Mouse (Mus musculus): Measurements from ENCODE around the gene Hspbp1. TPM values are rescaled to one million over a fixed set of nuclear protein-coding genes. Genes with fewer than 3 reads are reported as not detected.

Hspbp1 gene
- polyA plus RNA-seq, 1 experiment from 2014 or later: 141 TPM

DNA sequence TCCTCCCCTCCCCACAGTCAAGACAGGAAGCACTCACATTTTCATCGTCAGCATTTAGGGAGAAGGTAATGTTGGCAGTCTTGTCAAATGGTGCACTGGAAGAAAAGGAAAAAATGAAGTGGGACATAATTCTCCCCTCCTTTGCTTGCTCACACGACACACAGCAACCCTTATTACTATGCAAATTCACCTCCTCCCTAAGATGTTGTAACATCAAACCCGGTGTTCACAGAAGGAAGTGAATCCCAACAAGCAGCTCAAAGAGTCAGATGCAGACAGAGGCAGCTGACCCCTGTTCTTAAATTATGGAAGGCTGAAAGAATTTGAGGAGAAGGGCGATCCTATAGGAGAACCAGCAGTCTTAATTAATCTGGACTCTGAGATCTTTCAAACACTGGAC lies 48.7 kb downstream of the Hspbp1 start:
- H3K27me3 ChIP-seq (replicated peaks; ENCODE audit: control insufficient read depth, insufficient read depth, low read length): no peaks in the 10 kb centered on the region

DNA sequence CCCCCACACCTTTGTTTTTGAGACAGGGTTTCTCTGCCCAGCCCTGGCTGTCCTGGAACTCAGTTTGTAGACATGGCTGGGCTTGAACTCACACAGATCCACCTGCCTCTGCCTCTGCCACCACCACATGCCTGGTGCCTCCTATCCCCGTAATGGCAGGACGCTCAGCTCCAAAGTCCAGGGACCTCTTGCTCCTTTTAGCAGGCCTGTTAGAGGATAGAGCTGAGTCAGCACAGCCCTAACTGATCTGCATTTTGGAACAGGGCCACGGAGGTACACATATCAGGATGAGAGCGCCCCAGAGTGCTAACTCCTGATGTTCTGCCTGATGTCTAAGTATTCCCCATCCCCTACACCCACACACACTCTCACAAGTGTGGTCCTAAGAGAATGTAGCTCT lies 53.8 kb downstream of the Hspbp1 start, which contains the start of gene Tmem86b:
TSS of gene Tmem86b (minus strand) at position 392 of the 400 bp plus-strand sequence.
- Histone ChIP-seq H3K36me3 (ENCODE audit: control insufficient read depth, insufficient read depth, low read length) (peaks cover 74% of the 10 kb centered on the region), H3K4me2 (ENCODE audit: low read length) (no peak within 1 kb of the TSS), H3K27me3 (replicated peaks; ENCODE audit: control insufficient read depth, insufficient read depth, low read length) (no peaks in the 10 kb centered on the region), H3K4me1 (ENCODE audit: control insufficient read depth, insufficient read depth, low read length) (no peaks in the 10 kb centered on the region), H3K9me3 (replicated peaks; ENCODE audit: control insufficient read depth, low read length) (no peaks in the 10 kb centered on the region), H3K4me3 (ENCODE audit: low read depth, low read length) (no peak within 1 kb of the TSS), H3K9ac (ENCODE audit: low read length) (no peak within 1 kb of the TSS), H3K27ac (ENCODE audit: low read depth, low read length) (no peak within 1 kb of the TSS)
- WGBS: 94% methylated on average over 4 of the region's 4 CpGs
- no peak for ATAC-seq
- DNase-seq (ENCODE audit: low spot score): no peak

More for the DNA sequence above, 48.7 kb downstream of the Hspbp1 start:
- ATAC-seq (no peak), DNase-seq (ENCODE audit: low spot score) (no peak)
- WGBS: 83% methylated on average over 4 of the region's 4 CpGs
- no peak overlapping the region for H3K9ac ChIP-seq (ENCODE audit: low read length)
- H3K36me3 ChIP-seq (ENCODE audit: control insufficient read depth, insufficient read depth, low read length): peaks cover 84% of the 10 kb centered on the region
- H3K4me1 ChIP-seq (ENCODE audit: control insufficient read depth, insufficient read depth, low read length): no peaks in the 10 kb centered on the region
- no peaks in the 10 kb centered on the region for H3K9me3 ChIP-seq (replicated peaks; ENCODE audit: control insufficient read depth, low read length)
- H3K4me2 ChIP-seq (ENCODE audit: low read length): no peak overlapping the region
- no peak overlapping the region for H3K27ac ChIP-seq (ENCODE audit: low read depth, low read length)
- H3K4me3 ChIP-seq (ENCODE audit: low read depth, low read length): no peak overlapping the region

DNA sequence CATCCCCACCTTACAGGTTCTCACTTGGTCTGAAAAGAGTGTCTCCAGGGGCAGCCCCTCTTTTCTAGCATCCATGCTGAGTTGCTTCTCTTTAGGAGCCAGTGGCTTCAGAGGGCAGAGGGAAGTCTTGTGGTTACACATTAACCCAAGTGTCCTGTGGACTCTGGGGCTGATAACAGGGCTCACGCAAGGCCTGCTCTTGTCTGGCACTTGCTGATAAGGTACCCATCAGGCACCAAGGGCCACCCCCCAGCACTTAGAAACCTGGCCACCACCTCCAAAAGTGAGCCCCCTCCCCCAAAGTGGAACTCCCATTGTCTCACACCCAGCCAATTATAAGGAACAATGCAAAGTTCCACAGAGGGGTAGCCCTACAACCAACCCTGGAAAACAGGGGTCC lies 54.7 kb downstream of the Hspbp1 start:
- Histone ChIP-seq H3K4me2 (ENCODE audit: low read length) (no peak overlapping the region), H3K27ac (ENCODE audit: low read depth, low read length) (no peak overlapping the region), H3K27me3 (replicated peaks; ENCODE audit: control insufficient read depth, insufficient read depth, low read length) (no peaks in the 10 kb centered on the region), H3K9me3 (replicated peaks; ENCODE audit: control insufficient read depth, low read length) (no peaks in the 10 kb centered on the region), H3K4me3 (ENCODE audit: low read depth, low read length) (no peak overlapping the region), H3K36me3 (ENCODE audit: control insufficient read depth, insufficient read depth, low read length) (peaks cover 67% of the 10 kb centered on the region), H3K4me1 (ENCODE audit: control insufficient read depth, insufficient read depth, low read length) (no peaks in the 10 kb centered on the region), H3K9ac (ENCODE audit: low read length) (no peak overlapping the region)
- DNase-seq (ENCODE audit: low spot score): no peak
- WGBS: 94% methylated on average over 1 of the region's 1 CpGs
- ATAC-seq: no peak

DNA sequence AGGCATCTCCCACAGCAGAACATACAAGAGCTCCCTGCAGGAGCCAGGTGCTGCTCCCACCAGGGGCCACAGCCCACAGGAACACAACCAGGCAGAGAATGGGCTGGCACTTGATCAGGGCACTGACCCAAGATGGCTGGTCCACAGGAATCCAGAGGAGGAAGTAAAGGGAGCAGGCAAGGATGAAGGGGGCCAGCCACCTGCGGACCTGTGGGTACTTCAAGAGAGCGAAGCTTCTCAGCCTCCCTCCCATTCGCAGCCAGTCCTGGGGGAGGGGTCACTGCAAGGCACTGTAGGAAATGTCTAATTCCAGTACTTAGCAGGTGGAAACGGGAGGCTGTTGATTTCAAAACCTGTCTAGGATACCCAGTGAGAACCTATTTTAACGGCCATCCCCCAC lies 55.3 kb downstream of the Hspbp1 start:
- Histone ChIP-seq H3K4me1 (ENCODE audit: control insufficient read depth, insufficient read depth, low read length) (no peaks in the 10 kb centered on the region), H3K9me3 (replicated peaks; ENCODE audit: control insufficient read depth, low read length) (no peaks in the 10 kb centered on the region), H3K4me2 (ENCODE audit: low read length) (no peak overlapping the region), H3K9ac (ENCODE audit: low read length) (no peak overlapping the region), H3K27ac (ENCODE audit: low read depth, low read length) (no peak overlapping the region), H3K4me3 (ENCODE audit: low read depth, low read length) (no peak overlapping the region), H3K27me3 (replicated peaks; ENCODE audit: control insufficient read depth, insufficient read depth, low read length) (no peaks in the 10 kb centered on the region), H3K36me3 (ENCODE audit: control insufficient read depth, insufficient read depth, low read length) (peaks cover 62% of the 10 kb centered on the region)
- WGBS: 89% methylated on average over 5 of the region's 5 CpGs
- no peak for ATAC-seq
- no peak for DNase-seq (ENCODE audit: low spot score)

DNA sequence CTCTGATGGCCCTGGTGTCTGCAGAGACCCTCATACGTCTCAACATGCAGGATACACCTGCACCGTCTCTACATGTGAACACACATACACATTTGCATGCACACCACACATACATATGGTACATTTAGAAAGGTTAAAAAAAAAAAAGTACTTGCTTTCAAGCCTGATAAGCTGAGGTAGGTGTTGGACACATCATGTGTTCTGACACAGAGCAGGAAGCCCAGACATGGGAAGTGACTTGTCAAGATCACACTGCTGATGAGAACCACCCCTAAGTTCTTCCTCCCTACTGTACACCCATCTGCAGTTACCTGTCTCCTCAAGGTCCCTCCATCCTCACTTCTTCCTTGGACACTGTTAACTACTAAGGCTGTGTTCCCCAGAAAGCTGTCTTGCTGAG lies 58.9 kb downstream of the Hspbp1 start:
- Histone ChIP-seq H3K9me3 (replicated peaks; ENCODE audit: control insufficient read depth, low read length) (no peaks in the 10 kb centered on the region), H3K27ac (ENCODE audit: low read depth, low read length) (no peak overlapping the region), H3K9ac (ENCODE audit: low read length) (no peak overlapping the region), H3K27me3 (replicated peaks; ENCODE audit: control insufficient read depth, insufficient read depth, low read length) (no peaks in the 10 kb centered on the region), H3K4me2 (ENCODE audit: low read length) (no peak overlapping the region), H3K4me3 (ENCODE audit: low read depth, low read length) (no peak overlapping the region), H3K4me1 (ENCODE audit: control insufficient read depth, insufficient read depth, low read length) (no peaks in the 10 kb centered on the region), H3K36me3 (ENCODE audit: control insufficient read depth, insufficient read depth, low read length) (peaks cover 30% of the 10 kb centered on the region)
- WGBS: 88% methylated on average over 2 of the region's 2 CpGs
- ATAC-seq (no peak), DNase-seq (ENCODE audit: low spot score) (no peak)

DNA sequence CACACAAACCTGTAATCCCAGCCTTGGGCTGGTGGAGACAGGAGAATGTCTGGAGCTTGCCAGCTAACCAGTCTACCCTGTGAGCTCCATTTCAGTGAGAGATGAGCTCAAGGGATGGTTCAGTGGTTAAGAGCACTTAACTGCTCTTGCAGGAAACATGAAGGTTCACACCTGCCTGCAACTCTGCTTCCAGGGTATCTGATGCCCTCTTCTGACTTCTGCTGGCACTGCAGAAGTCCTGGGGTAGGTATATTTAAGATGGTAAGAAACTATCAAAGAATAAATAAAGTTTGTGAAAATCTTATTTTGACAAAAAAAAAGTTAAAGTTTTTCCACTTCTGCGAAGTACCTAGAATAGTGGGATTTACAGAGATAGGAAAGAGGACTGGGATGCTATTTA lies 60.5 kb downstream of the Hspbp1 start:
- Histone ChIP-seq H3K36me3 (ENCODE audit: control insufficient read depth, insufficient read depth, low read length) (peaks cover 15% of the 10 kb centered on the region), H3K27me3 (replicated peaks; ENCODE audit: control insufficient read depth, insufficient read depth, low read length) (no peaks in the 10 kb centered on the region), H3K4me2 (ENCODE audit: low read length) (no peak overlapping the region), H3K27ac (ENCODE audit: low read depth, low read length) (no peak overlapping the region), H3K9ac (ENCODE audit: low read length) (no peak overlapping the region), H3K9me3 (replicated peaks; ENCODE audit: control insufficient read depth, low read length) (no peaks in the 10 kb centered on the region), H3K4me1 (ENCODE audit: control insufficient read depth, insufficient read depth, low read length) (no peaks in the 10 kb centered on the region), H3K4me3 (ENCODE audit: low read depth, low read length) (no peak overlapping the region)
- WGBS: 50% methylated on average over 1 of the region's 1 CpGs
- DNase-seq (ENCODE audit: low spot score) (no peak), ATAC-seq (0 out of 2 replicates have a peak, but pooled peaks have one; percentile 8)

DNA sequence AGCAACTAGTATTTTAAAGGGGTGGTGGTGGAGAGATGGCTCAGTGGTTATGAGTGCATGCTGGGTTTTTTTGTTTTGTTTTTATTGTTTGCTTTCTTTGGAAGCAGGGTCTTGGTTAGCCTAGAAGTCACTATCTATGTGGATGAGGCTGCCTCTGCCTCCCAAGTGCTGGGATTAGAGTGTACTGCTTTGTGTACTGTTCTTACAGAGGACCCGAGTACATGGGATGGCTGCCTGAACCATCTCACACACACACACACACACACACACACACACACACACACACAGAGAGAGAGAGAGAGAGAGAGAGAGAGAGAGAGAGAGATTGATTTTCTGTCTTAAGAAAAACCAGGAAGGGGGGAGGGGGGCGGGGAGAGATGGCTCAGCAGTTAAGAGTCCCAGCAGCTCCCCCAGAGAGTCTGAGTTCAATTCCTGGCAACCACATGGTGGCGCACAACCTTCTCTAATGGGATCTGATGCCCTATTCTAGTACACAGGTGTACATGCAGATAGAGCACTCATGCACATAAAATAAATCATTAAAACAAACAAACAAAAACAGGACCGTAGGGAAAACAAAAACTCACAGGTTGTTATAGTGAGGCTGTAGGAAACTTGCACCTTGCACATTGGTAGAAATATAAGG lies 61.2 kb downstream of the Hspbp1 start:
- no peak overlapping the region for H3K9ac ChIP-seq (ENCODE audit: low read length)
- ATAC-seq: peak; percentile 70
- DNase-seq (ENCODE audit: low spot score): peak; percentile 68
- WGBS: 27% methylated on average over 4 of the region's 4 CpGs
- H3K4me2 ChIP-seq (ENCODE audit: low read length): no peak overlapping the region
- no peak overlapping the region for H3K4me3 ChIP-seq (ENCODE audit: low read depth, low read length)
- H3K4me1 ChIP-seq (ENCODE audit: control insufficient read depth, insufficient read depth, low read length): no peaks in the 10 kb centered on the region
- H3K27ac ChIP-seq (ENCODE audit: low read depth, low read length): no peak overlapping the region
- no peaks in the 10 kb centered on the region for H3K27me3 ChIP-seq (replicated peaks; ENCODE audit: control insufficient read depth, insufficient read depth, low read length)
- peaks cover 8% of the 10 kb centered on the region; the same call in 1 of the 2 replicates for H3K36me3 ChIP-seq (ENCODE audit: control insufficient read depth, insufficient read depth, low read length)
- H3K9me3 ChIP-seq (replicated peaks; ENCODE audit: control insufficient read depth, low read length): no peaks in the 10 kb centered on the region

DNA sequence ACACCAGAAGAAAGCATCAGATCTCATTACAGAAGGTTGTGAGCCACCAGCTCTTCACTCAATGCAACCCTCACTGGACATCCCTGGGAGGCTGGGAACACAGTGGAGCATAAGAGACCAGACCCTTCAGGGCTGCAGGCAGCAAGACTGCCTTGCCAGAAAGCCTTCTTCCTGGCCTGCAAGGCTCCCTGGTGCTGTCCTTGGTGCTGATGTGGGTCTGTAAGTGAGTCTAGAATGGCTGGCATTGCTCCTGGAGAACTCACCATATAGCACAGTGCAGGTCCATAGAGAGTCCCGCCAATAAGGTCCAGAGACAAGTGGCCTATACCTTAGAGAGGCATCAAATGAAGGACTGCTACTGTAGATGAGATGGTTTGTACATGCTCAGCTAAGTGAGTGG lies 64.9 kb downstream of the Hspbp1 start:
- ATAC-seq: no peak
- no peak overlapping the region for H3K4me3 ChIP-seq (ENCODE audit: low read depth, low read length)
- H3K4me2 ChIP-seq (ENCODE audit: low read length): no peak overlapping the region
- H3K9ac ChIP-seq (ENCODE audit: low read length): no peak overlapping the region
- no peaks in the 10 kb centered on the region for H3K27me3 ChIP-seq (replicated peaks; ENCODE audit: control insufficient read depth, insufficient read depth, low read length)
- H3K36me3 ChIP-seq (ENCODE audit: control insufficient read depth, insufficient read depth, low read length): no peaks in the 10 kb centered on the region
- no peaks in the 10 kb centered on the region for H3K9me3 ChIP-seq (replicated peaks; ENCODE audit: control insufficient read depth, low read length)
- DNase-seq (ENCODE audit: low spot score): peak; percentile 5
- no peak overlapping the region for H3K27ac ChIP-seq (ENCODE audit: low read depth, low read length)
- no peaks in the 10 kb centered on the region for H3K4me1 ChIP-seq (ENCODE audit: control insufficient read depth, insufficient read depth, low read length)
- 58% methylated on average over 1 of the region's 1 CpGs for WGBS

DNA sequence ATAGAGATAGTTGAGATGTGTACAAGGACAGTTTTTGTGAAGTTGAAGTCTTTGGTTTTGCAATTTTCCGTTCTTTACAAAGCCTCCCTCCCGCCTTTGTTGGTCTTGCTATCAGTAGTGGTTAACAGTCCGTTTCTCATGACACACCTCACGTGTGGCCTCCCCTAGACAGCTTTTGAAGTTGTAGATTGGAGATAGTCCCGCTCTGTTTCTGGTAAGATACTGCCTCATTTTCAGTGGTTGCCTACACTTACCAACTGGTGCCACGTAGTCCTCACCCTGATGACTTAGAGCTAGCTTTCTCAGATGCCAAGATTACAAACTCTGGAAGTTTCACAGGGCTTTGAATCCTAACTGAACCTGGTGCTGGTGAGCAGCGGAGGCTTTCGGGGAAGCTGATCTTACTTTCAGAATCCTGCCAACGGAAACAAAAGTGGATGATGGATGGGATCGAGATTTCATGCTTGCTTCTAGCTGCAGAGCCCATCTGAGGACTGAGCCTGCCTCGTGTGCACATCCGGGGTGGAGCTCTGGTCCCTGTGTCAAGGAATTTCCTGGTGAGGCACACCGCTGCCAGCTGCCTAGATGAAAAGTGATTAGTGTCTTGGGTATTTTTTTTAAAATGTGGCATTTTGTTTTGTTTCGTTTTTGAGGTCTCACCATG lies 71.0 kb downstream of the Hspbp1 start:
- DNase-seq (ENCODE audit: low spot score) (no peak), ATAC-seq (no peak)
- WGBS: 87% methylated on average over 14 of the region's 14 CpGs
- Histone ChIP-seq H3K9ac (ENCODE audit: low read length) (no peak overlapping the region), H3K27me3 (replicated peaks; ENCODE audit: control insufficient read depth, insufficient read depth, low read length) (no peaks in the 10 kb centered on the region), H3K4me1 (ENCODE audit: control insufficient read depth, insufficient read depth, low read length) (no peaks in the 10 kb centered on the region), H3K9me3 (replicated peaks; ENCODE audit: control insufficient read depth, low read length) (no peaks in the 10 kb centered on the region), H3K27ac (ENCODE audit: low read depth, low read length) (no peak overlapping the region), H3K4me3 (ENCODE audit: low read depth, low read length) (no peak overlapping the region), H3K4me2 (ENCODE audit: low read length) (no peak overlapping the region), H3K36me3 (ENCODE audit: control insufficient read depth, insufficient read depth, low read length) (no peaks in the 10 kb centered on the region)
